Mouse (Mus musculus): ENCODE data around the gene Gm42878.
"Not testable (repeated sequence)": the region's sequence is repeated elsewhere in the genome, so short reads cannot be mapped to it uniquely, and the experiment has no call there.

Gene Gm42878

GRCm38 (mm10) chr5:121503231-121503630, 42.1 kb downstream of the Gm42878 start, which contains the start of gene Adam1b:
Adam1b (minus strand) TSS chr5:121503435.
- no peak for ATAC-seq (ENCODE audit: insufficient number of reproducible peaks, low FRiP score, low TSS enrichment)

DNA sequence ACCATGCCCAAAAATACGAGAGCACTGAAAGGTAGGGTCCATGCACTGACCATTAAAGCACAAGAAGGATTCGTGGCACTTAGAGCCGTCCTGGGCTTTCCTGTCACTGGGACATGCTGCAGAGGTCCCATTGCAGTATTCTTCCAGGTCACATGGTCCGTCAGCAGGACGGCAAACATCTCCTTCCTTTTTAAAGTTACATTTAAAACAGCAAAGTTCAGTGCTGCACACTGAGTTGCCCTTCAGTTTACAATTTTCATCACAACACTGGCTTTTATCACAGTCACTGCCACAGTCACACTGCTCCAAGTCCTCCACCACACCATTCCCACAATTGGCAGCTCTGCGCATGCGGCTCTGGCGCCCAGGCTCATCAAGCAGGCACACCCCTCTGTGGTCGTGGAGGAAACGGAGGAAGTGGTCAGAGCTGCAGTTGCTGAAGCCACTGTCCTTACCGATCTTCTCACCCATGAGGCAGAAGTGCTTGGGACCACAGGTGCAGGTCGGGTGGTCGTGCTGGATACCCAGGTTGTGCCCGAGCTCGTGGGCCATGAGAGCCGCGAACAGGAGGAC, 43.8 kb downstream of the Gm42878 start:
- ATAC-seq (ENCODE audit: insufficient number of reproducible peaks, low FRiP score, low TSS enrichment), result not testable (repeated sequence)

GRCm38 (mm10) chr5:121500719-121501118, 44.6 kb downstream of the Gm42878 start:
- ATAC-seq (ENCODE audit: insufficient number of reproducible peaks, low FRiP score, low TSS enrichment), result no peak

DNA sequence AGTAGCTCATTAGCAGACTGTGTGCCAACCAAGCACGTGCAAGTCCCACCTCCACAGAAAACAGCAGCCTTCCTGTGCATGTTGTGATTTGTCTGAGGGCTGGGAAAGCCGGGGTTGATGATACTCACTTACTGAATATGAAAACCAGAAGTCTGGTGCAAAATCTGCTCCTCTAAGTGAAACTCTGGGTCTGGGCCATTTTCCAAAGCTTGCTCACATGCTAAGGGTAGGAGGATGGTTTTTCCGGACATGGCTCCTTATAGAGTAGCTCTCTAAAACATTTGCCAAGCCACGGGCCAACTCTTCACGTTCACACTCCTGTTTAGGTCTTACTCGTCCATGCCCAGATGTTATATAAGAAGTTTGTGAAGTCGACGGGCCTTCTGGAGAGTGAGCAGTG, 52.0 kb downstream of the Gm42878 start:
- no peak for ATAC-seq (ENCODE audit: insufficient number of reproducible peaks, low FRiP score, low TSS enrichment)

DNA sequence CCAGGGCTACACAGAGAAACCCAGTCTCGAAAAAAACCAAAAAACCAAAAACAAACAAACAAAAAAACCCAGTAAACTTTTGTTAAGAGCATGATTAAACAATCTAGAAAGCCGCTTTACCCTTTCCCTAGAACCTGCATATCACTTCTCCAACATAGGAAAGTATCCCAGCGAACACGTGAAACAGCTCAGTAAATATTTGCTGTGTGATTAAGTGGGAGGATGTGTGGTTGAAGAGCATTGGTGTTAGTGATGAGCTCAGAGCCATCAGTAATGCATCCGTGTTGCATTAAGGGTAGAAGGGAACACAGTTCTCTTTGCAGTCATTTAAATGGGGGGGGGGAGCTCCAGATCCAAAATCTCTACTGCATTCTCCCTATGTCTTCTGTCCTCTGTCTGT, 60.5 kb downstream of the Gm42878 start:
- no peak for ATAC-seq (ENCODE audit: insufficient number of reproducible peaks, low FRiP score, low TSS enrichment)

GRCm38 (mm10) chr5:121477680-121478079, 67.6 kb downstream of the Gm42878 start:
- no peak for ATAC-seq (ENCODE audit: insufficient number of reproducible peaks, low FRiP score, low TSS enrichment)

- no peak for ATAC-seq (ENCODE audit: insufficient number of reproducible peaks, low FRiP score, low TSS enrichment)
These were observed 69.2 kb downstream of the Gm42878 start for GRCm38 (mm10) chr5:121476040-121476439.

GRCm38 (mm10) chr5:121474610-121475009, 70.7 kb downstream of the Gm42878 start:
- ATAC-seq (ENCODE audit: insufficient number of reproducible peaks, low FRiP score, low TSS enrichment), result no peak

GRCm38 (mm10) chr5:121472411-121472810, 72.9 kb downstream of the Gm42878 start:
- ATAC-seq (ENCODE audit: insufficient number of reproducible peaks, low FRiP score, low TSS enrichment), result no peak

GRCm38 (mm10) chr5:121469566-121469965, 75.7 kb downstream of the Gm42878 start:
- no peak for ATAC-seq (ENCODE audit: insufficient number of reproducible peaks, low FRiP score, low TSS enrichment)
